Mouse (Mus musculus): ENCODE results near the gene Gm10337. TPM values are rescaled to one million over a fixed set of nuclear protein-coding genes. Genes with fewer than 3 reads are reported as not detected.
A peak's percentile ranks its signal among the peaks of the same experiment; 100 is the strongest.

Gene Gm10337
- polyA plus RNA-seq, 1 experiment from 2014 or later = 14.8 TPM

- no peak overlapping the region for H3K4me3 ChIP-seq
- H3K27me3 ChIP-seq = no peaks in the 10 kb centered on the region
- peaks cover 13% of the 10 kb centered on the region; the same call in 1 of the 2 replicates for H3K4me1 ChIP-seq (replicated peaks)
- peaks cover 48% of the 10 kb centered on the region for H3K36me3 ChIP-seq
- no peaks in the 10 kb centered on the region for H3K9me3 ChIP-seq
- no peak overlapping the region for H3K4me2 ChIP-seq
- 89% methylated on average over 4 of the region's 4 CpGs for WGBS
- H3K9ac ChIP-seq = no peak overlapping the region
- ATAC-seq (ENCODE audit: low FRiP score, low read depth) = no peak
- no peak overlapping the region for H3K27ac ChIP-seq (replicated peaks)
Observed at GRCm38 (mm10) chr15:102544801-102545200, 41.3 kb downstream of the Gm10337 start.

GRCm38 (mm10) chr15:102546246-102546645 is 42.7 kb downstream of the Gm10337 start:
- H3K4me1 ChIP-seq (replicated peaks) = peaks cover 13% of the 10 kb centered on the region; the same call in 1 of the 2 replicates
- no peak overlapping the region for H3K9ac ChIP-seq
- 79% methylated on average over 3 of the region's 3 CpGs for WGBS
- H3K36me3 ChIP-seq = peaks cover 41% of the 10 kb centered on the region
- peak overlapping the region; percentile 72 for H3K27ac ChIP-seq (replicated peaks)
- no peak overlapping the region for H3K4me2 ChIP-seq
- no peak overlapping the region for H3K4me3 ChIP-seq
- ATAC-seq (ENCODE audit: low FRiP score, low read depth) = no peak
- no peaks in the 10 kb centered on the region for H3K27me3 ChIP-seq
- no peaks in the 10 kb centered on the region for H3K9me3 ChIP-seq

- ATAC-seq (ENCODE audit: low FRiP score, low read depth) = peak; percentile 78
Observed at GRCm38 (mm10) chr15:102546677-102547427, 43.3 kb downstream of the Gm10337 start.

GRCm38 (mm10) chr15:102547478-102547877 is 44.0 kb downstream of the Gm10337 start:
- Histone ChIP-seq H3K4me2 (no peak overlapping the region), H3K9me3 (no peaks in the 10 kb centered on the region), H3K4me1 (replicated peaks) (peaks cover 13% of the 10 kb centered on the region; the same call in 1 of the 2 replicates), H3K27me3 (no peaks in the 10 kb centered on the region), H3K9ac (no peak overlapping the region), H3K27ac (replicated peaks) (peak overlapping the region; percentile 72), H3K36me3 (peaks cover 48% of the 10 kb centered on the region), H3K4me3 (no peak overlapping the region)
- peak; percentile 84 for ATAC-seq (ENCODE audit: low FRiP score, low read depth)
- 84% methylated on average over 3 of the region's 3 CpGs for WGBS

More at GRCm38 (mm10) chr15:102546677-102547427, 43.3 kb downstream of the Gm10337 start:
- 64% methylated on average over 3 of the region's 3 CpGs for WGBS
- Histone ChIP-seq H3K4me3 (no peak overlapping the region), H3K36me3 (peaks cover 45% of the 10 kb centered on the region), H3K9ac (no peak overlapping the region), H3K4me2 (no peak overlapping the region), H3K4me1 (replicated peaks) (peaks cover 13% of the 10 kb centered on the region; the same call in 1 of the 2 replicates), H3K9me3 (no peaks in the 10 kb centered on the region), H3K27ac (replicated peaks) (peak overlapping the region; percentile 72), H3K27me3 (no peaks in the 10 kb centered on the region)

- Histone ChIP-seq H3K27ac (replicated peaks) (no peak overlapping the region), H3K27me3 (no peaks in the 10 kb centered on the region), H3K4me2 (no peak overlapping the region), H3K4me3 (no peak overlapping the region), H3K9ac (no peak overlapping the region), H3K36me3 (peaks cover 51% of the 10 kb centered on the region), H3K4me1 (replicated peaks) (no peaks in the 10 kb centered on the region), H3K9me3 (no peaks in the 10 kb centered on the region)
- 96% methylated on average over 5 of the region's 5 CpGs for WGBS
- ATAC-seq (ENCODE audit: low FRiP score, low read depth) = no peak
Observed at GRCm38 (mm10) chr15:102552599-102552998, 49.1 kb downstream of the Gm10337 start.

Other genes starting within 250 kb of the Gm10337 start
- 5.8 and 6.3 TPM in 2 replicates for gene Rarg, start 246.2 kb upstream of the Gm10337 start, polyA plus RNA-seq (2015; fragmentation: Nextera tagmentation; extraction: Ambion mirVana)
- gene Gm9918, start 233.2 kb upstream of the Gm10337 start, polyA plus RNA-seq (2015; fragmentation: Nextera tagmentation; extraction: Ambion mirVana) = 0.06 and 0.07 TPM in 2 replicates
- 59.7 and 63.5 TPM in 2 replicates for gene Mfsd5, start 224.3 kb upstream of the Gm10337 start, polyA plus RNA-seq (2015; fragmentation: Nextera tagmentation; extraction: Ambion mirVana)
- gene Espl1, start 207.5 kb upstream of the Gm10337 start, polyA plus RNA-seq (2015; fragmentation: Nextera tagmentation; extraction: Ambion mirVana) = 4.4 and 6.7 TPM in 2 replicates
- 460 and 473 TPM in 2 replicates for gene Pfdn5, start 177.6 kb upstream of the Gm10337 start, polyA plus RNA-seq (2015; fragmentation: Nextera tagmentation; extraction: Ambion mirVana)
- 92.6 and 94.2 TPM in 2 replicates for gene Myg1, start 172.0 kb upstream of the Gm10337 start, polyA plus RNA-seq (2015; fragmentation: Nextera tagmentation; extraction: Ambion mirVana)
- 36.8 and 37.9 TPM in 2 replicates for gene Aaas, start 153.0 kb upstream of the Gm10337 start, polyA plus RNA-seq (2015; fragmentation: Nextera tagmentation; extraction: Ambion mirVana)
- 0.57 and 0.71 TPM in 2 replicates for gene Sp7, start 136.5 kb upstream of the Gm10337 start, polyA plus RNA-seq (2015; fragmentation: Nextera tagmentation; extraction: Ambion mirVana)
- gene Sp1, start 97.6 kb upstream of the Gm10337 start, polyA plus RNA-seq (2015; fragmentation: Nextera tagmentation; extraction: Ambion mirVana) = 3.4 and 4.0 TPM in 2 replicates
- 0.21 and 0.52 TPM in 2 replicates for gene Amhr2, start 58.4 kb upstream of the Gm10337 start, polyA plus RNA-seq (2015; fragmentation: Nextera tagmentation; extraction: Ambion mirVana)
- gene Prr13, start 44.7 kb upstream of the Gm10337 start, polyA plus RNA-seq (2015; fragmentation: Nextera tagmentation; extraction: Ambion mirVana) = 88.7 and 98.5 TPM in 2 replicates
- 124 and 126 TPM in 2 replicates for gene Pcbp2, start 33.2 kb upstream of the Gm10337 start, polyA plus RNA-seq (2015; fragmentation: Nextera tagmentation; extraction: Ambion mirVana)
- gene Map3k12, start 13.3 kb downstream of the Gm10337 start, polyA plus RNA-seq (2015; fragmentation: Nextera tagmentation; extraction: Ambion mirVana) = 55.7 and 58.3 TPM in 2 replicates
- gene Tarbp2, start 14.5 kb downstream of the Gm10337 start, polyA plus RNA-seq (2015; fragmentation: Nextera tagmentation; extraction: Ambion mirVana) = 98.0 and 104 TPM in 2 replicates
- gene Npff, start 21.2 kb downstream of the Gm10337 start, polyA plus RNA-seq (2015; fragmentation: Nextera tagmentation; extraction: Ambion mirVana) = 4.8 and 5.3 TPM in 2 replicates
- not detected in 2 replicates for gene Gm28047, start 121.3 kb downstream of the Gm10337 start, polyA plus RNA-seq (2015; fragmentation: Nextera tagmentation; extraction: Ambion mirVana)
- gene Atf7, start 121.7 kb downstream of the Gm10337 start, polyA plus RNA-seq (2015; fragmentation: Nextera tagmentation; extraction: Ambion mirVana) = 19.4 and 19.8 TPM in 2 replicates
- 44.4 and 51.0 TPM in 2 replicates for gene Atp5g2, start 168.6 kb downstream of the Gm10337 start, polyA plus RNA-seq (2015; fragmentation: Nextera tagmentation; extraction: Ambion mirVana)
- gene Calcoco1, start 218.5 kb downstream of the Gm10337 start, polyA plus RNA-seq (2015; fragmentation: Nextera tagmentation; extraction: Ambion mirVana) = 40.3 and 43.3 TPM in 2 replicates

Measured in hindbrain, embryonic 15.5 days (tissue).